Mouse (Mus musculus) limb, embryonic 10.5 days (tissue): ENCODE data around the gene Tbx1. TPM values are rescaled to one million over a fixed set of nuclear protein-coding genes. Genes with fewer than 3 reads are reported as not detected.

ENCODE experiments used
- DNase-seq: peaks from one replicate; pipeline ENCODE4 v3.0.0-alpha.2; 2017; ENCODE audit warnings: low spot score
- H3K27ac ChIP-seq: fragments of 300-500 bp; sonication (generic); 2 replicates; pipeline ENCODE4 v1.5.1; 2016; ENCODE audit warnings: mild to moderate bottlenecking
- H3K27me3 ChIP-seq: fragments of 300-500 bp; sonication (generic); 2 replicates; pipeline ENCODE4 v1.6.1; 2016; ENCODE audit warnings: low read depth, mild to moderate bottlenecking; ENCODE audit not compliant: poor library complexity, severe bottlenecking
- H3K36me3 ChIP-seq: fragments of 300-500 bp; sonication (generic); 2 replicates; pipeline ENCODE4 v1.6.1; 2016; ENCODE audit warnings: mild to moderate bottlenecking, moderate library complexity
- H3K4me1 ChIP-seq: fragments of 300-500 bp; sonication (generic); 2 replicates; pipeline ENCODE4 v1.6.1; 2016
- H3K4me3 ChIP-seq: fragments of 300-500 bp; sonication (generic); 2 replicates; pipeline ENCODE4 v1.5.1; 2016; ENCODE audit warnings: mild to moderate bottlenecking, moderate library complexity
- H3K9me3 ChIP-seq: fragments of 300-500 bp; sonication (generic); replicated peaks from 2 replicates; pipeline ENCODE4 v1.6.1; 2016; ENCODE audit warnings: mild to moderate bottlenecking
- WGBS: fragments of 180-500 bp; shearing (Covaris S2); methylation state at CpG from one replicate; pipeline ENCODE4 v1.1.7; 2016; 5-methylcytosine and 5-hydroxymethylcytosine counted together
- polyA plus RNA-seq: library from polyadenylated mRNA; unstranded; fragments of >200 nt; fragmentation: Nextera tagmentation; extraction: Ambion mirVana; gene quantifications from 2 replicates; pipeline ENCODE4 v1.2.1, GENCODE M21; 2016

The Tbx1 gene
- polyA plus RNA-seq, 1 experiment from 2014 or later, result 1.7 TPM

- peaks cover 29% of the 10 kb centered on the region for H3K36me3 ChIP-seq
- no peak for DNase-seq
- peaks cover 42% of the 10 kb centered on the region for H3K4me1 ChIP-seq
- H3K9me3 ChIP-seq, result no peaks in the 10 kb centered on the region
- 16% methylated on average over 6 of the region's 6 CpGs for WGBS
- no peak overlapping the region for H3K27ac ChIP-seq
- peaks cover 100% of the 10 kb centered on the region for H3K27me3 ChIP-seq
- peak overlapping the region; percentile 54 for H3K4me3 ChIP-seq
Measured at GRCm38 (mm10) chr16:18620201-18620600, 29.7 kb upstream of the Tbx1 start.

DNA sequence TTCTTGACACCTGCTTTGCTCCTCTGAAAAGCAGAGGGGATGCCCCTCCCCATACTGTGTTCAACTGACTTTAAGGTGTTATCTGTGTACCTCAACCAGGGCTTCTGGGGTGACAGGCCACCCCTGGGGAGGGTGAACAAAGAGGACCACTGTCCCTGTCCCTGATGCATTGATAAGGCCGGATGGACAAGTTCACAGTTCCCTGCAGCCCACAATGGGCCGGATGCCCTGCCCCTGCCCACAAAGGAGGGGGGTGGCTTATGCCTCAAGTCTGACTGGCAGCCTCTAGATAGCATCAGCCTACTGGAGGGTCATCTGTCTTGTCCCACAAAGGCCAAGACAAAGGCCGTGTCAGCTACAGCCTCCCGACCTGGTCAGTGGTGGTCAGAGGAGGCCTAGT lies 28.6 kb upstream of the Tbx1 start:
- H3K4me3 ChIP-seq, result no peak overlapping the region
- H3K27me3 ChIP-seq, result peaks cover 100% of the 10 kb centered on the region
- no peak overlapping the region for H3K27ac ChIP-seq
- peaks cover 19% of the 10 kb centered on the region for H3K36me3 ChIP-seq
- peaks cover 44% of the 10 kb centered on the region for H3K4me1 ChIP-seq
- no peaks in the 10 kb centered on the region for H3K9me3 ChIP-seq
- DNase-seq, result no peak
- WGBS, result 44% methylated on average over 4 of the region's 4 CpGs

DNA sequence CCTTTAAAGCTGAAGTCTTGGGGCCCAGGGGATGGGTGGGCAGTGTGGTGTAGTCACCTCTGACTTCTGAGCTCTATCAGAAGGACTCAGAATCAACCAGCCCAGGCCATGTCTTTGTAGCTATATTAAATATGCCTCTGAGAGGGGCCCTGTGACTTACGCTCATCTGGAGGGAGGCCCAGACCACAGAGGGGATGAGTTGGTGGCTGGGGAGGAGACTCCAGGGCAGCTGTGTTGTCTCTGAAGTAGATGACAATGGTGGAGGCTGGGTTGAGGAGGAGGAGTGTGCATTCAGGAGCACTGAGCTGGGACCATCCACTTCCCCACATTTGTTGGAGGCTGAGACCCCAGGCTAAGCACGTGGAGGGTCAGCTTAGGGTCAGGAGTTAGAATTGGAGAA lies 27.8 kb upstream of the Tbx1 start:
- Histone ChIP-seq H3K27me3 (peaks cover 98% of the 10 kb centered on the region), H3K27ac (no peak overlapping the region), H3K4me3 (no peak overlapping the region), H3K36me3 (peaks cover 11% of the 10 kb centered on the region), H3K4me1 (peaks cover 52% of the 10 kb centered on the region), H3K9me3 (no peaks in the 10 kb centered on the region)
- DNase-seq, result no peak
- 68% methylated on average over 2 of the region's 2 CpGs for WGBS

- WGBS, result 2% methylated on average over 27 of the region's 27 CpGs
- Histone ChIP-seq H3K27ac (no peak overlapping the region), H3K4me3 (peak overlapping the region; percentile 29), H3K9me3 (no peaks in the 10 kb centered on the region), H3K27me3 (peaks cover 94% of the 10 kb centered on the region), H3K36me3 (peaks cover 3% of the 10 kb centered on the region), H3K4me1 (peaks cover 60% of the 10 kb centered on the region)
- peak; percentile 95 for DNase-seq
Measured at GRCm38 (mm10) chr16:18617370-18618065, 27.0 kb upstream of the Tbx1 start.

DNA sequence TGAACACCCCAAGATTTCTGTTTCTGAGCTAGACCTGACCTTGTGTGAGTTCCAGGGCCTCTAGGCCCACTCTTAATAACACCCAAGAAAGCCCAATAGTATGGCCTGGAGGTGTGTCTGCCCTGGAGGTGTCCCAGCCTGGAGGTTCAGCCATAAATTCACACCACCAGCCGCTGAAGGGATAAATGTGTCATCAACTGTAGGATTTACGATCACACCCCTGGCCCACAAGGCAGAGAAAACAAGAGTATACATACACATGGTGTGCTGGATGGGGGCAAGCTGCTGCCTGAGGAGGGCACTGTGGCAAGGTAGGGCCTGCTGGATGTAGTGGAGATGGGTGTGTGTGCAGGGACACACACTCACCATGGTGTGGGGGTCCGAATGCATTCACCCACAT lies 22.8 kb upstream of the Tbx1 start:
- no peak overlapping the region for H3K4me3 ChIP-seq
- no peaks in the 10 kb centered on the region for H3K36me3 ChIP-seq
- H3K27me3 ChIP-seq, result peaks cover 94% of the 10 kb centered on the region
- peaks cover 66% of the 10 kb centered on the region for H3K4me1 ChIP-seq
- WGBS, result 47% methylated on average over 3 of the region's 3 CpGs
- no peaks in the 10 kb centered on the region for H3K9me3 ChIP-seq
- DNase-seq, result peak; percentile 68
- H3K27ac ChIP-seq, result peak overlapping the region; percentile 27; the same call in 1 of the 2 replicates

GRCm38 (mm10) chr16:18611752-18612151 lies 21.3 kb upstream of the Tbx1 start:
- peak; percentile 65 for DNase-seq
- H3K9me3 ChIP-seq, result no peaks in the 10 kb centered on the region
- H3K4me3 ChIP-seq, result no peak overlapping the region
- H3K36me3 ChIP-seq, result no peaks in the 10 kb centered on the region
- H3K27ac ChIP-seq, result no peak overlapping the region
- WGBS, result 9% methylated on average over 13 of the region's 13 CpGs
- H3K4me1 ChIP-seq, result peaks cover 64% of the 10 kb centered on the region
- H3K27me3 ChIP-seq, result peaks cover 94% of the 10 kb centered on the region

- Histone ChIP-seq H3K27me3 (peaks cover 94% of the 10 kb centered on the region), H3K36me3 (no peaks in the 10 kb centered on the region), H3K4me3 (no peak overlapping the region), H3K27ac (no peak overlapping the region), H3K9me3 (no peaks in the 10 kb centered on the region), H3K4me1 (peaks cover 58% of the 10 kb centered on the region)
- DNase-seq, result no peak
- 68% methylated on average over 2 of the region's 2 CpGs for WGBS
Measured at GRCm38 (mm10) chr16:18609099-18609498, 18.6 kb upstream of the Tbx1 start.

DNA sequence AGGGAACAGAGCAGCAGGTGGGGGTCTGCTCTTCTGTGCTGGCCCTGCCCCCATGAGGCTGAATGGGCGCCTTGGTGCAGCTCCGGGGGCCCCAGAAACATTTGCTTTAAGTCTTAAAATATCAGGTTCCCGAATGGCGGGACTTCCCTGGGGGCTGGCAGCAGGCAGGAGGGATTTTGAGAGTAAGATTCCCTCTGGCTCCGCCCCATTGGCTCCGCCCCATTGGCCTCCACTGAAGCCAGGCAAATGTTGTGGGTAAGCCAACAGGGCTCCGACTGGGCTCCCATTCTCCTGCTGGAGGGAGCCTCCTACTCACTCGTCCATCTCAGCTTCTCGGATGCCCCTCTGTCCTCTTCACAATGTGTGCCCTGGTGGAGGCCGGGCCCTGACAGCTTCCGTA lies 17.8 kb upstream of the Tbx1 start:
- no peak for DNase-seq
- Histone ChIP-seq H3K9me3 (no peaks in the 10 kb centered on the region), H3K4me3 (peak overlapping the region; percentile 9), H3K36me3 (no peaks in the 10 kb centered on the region), H3K27me3 (peaks cover 95% of the 10 kb centered on the region), H3K4me1 (peaks cover 55% of the 10 kb centered on the region), H3K27ac (no peak overlapping the region)
- WGBS, result 4% methylated on average over 11 of the region's 11 CpGs

DNA sequence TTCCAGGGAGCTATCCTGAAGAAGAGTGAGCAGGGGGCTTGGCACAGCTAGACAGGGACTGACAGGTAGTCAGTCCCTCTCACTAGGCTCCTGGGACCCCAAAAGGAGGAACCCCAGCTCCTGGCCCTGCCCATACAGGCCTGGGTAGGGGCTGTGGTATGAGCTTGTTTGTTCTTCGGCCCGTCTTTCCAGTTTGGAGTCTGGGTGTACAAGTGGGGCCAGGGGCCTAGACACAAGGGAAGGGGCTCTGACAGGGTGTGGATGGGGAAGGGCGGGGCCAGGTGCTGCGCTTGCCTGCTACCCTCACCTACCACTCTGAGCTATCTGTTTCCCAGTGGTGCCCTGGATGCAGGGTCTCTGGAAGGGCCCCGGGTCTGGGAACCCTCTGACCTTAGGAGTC lies 15.2 kb upstream of the Tbx1 start:
- no peaks in the 10 kb centered on the region for H3K36me3 ChIP-seq
- DNase-seq, result no peak
- H3K9me3 ChIP-seq, result no peaks in the 10 kb centered on the region
- H3K27ac ChIP-seq, result peak overlapping the region; percentile 1; the same call in 1 of the 2 replicates
- H3K4me1 ChIP-seq, result peaks cover 46% of the 10 kb centered on the region
- 65% methylated on average over 5 of the region's 5 CpGs for WGBS
- H3K27me3 ChIP-seq, result peaks cover 79% of the 10 kb centered on the region
- H3K4me3 ChIP-seq, result no peak overlapping the region

DNA sequence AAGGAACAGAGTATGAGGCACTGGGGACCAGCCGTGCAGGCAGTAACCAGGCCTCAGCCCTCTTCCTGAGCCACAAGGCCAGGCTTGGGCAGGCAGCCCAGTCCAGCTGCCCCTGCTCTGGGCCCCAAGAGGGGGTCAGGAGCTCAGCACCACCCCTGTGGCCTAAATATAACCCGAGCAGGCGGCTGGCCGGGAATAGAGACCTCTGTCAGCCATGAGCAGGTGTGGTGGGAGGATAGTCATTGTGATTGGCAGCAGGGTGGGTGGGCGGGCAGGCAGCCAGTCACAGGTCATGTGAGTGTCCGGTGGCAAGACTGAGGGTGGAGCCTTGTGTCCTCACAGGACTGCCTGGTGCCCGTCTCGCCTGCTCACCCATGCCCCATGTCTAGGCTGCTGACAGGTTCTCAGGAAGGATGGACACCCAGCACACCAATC lies 13.8 kb upstream of the Tbx1 start:
- no peak overlapping the region for H3K4me3 ChIP-seq
- 69% methylated on average over 8 of the region's 8 CpGs for WGBS
- DNase-seq, result no peak
- peaks cover 79% of the 10 kb centered on the region for H3K27me3 ChIP-seq
- peak overlapping the region; percentile 58; the same call in 1 of the 2 replicates for H3K27ac ChIP-seq
- H3K4me1 ChIP-seq, result peaks cover 42% of the 10 kb centered on the region
- H3K9me3 ChIP-seq, result no peaks in the 10 kb centered on the region
- H3K36me3 ChIP-seq, result no peaks in the 10 kb centered on the region

- DNase-seq, result no peak
- H3K36me3 ChIP-seq, result no peaks in the 10 kb centered on the region
- WGBS, result 61% methylated on average over 7 of the region's 7 CpGs
Measured at GRCm38 (mm10) chr16:18601447-18601846, 11.0 kb upstream of the Tbx1 start.

DNA sequence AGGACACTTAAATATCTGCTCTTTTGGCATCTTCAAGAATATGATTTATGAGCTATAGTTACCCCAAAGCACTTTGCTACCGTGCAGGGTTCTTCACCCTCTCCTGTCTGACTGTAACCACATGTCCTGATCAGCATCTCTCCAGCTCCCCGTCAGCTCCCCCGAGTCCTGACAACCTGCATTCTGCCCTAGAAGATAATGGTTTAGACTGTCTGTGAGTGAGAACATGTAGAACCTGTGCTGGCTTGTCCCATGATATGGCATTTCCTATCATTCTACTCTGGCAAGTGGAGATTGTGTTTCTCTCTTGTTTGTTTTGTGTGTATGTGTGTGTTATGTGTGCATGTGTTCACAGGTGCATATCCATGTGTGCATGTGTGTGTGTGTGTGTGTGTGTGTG lies 7.5 kb upstream of the Tbx1 start:
- no peak for DNase-seq
- H3K4me1 ChIP-seq, result peaks cover 26% of the 10 kb centered on the region
- no peaks in the 10 kb centered on the region for H3K9me3 ChIP-seq
- no peaks in the 10 kb centered on the region for H3K36me3 ChIP-seq
- no peak overlapping the region for H3K4me3 ChIP-seq
- peaks cover 76% of the 10 kb centered on the region for H3K27me3 ChIP-seq
- no peak overlapping the region for H3K27ac ChIP-seq
- 75% methylated on average over 3 of the region's 3 CpGs for WGBS

More at GRCm38 (mm10) chr16:18601447-18601846, 11.0 kb upstream of the Tbx1 start:
- Histone ChIP-seq H3K4me3 (no peak overlapping the region), H3K9me3 (no peaks in the 10 kb centered on the region), H3K27me3 (peaks cover 73% of the 10 kb centered on the region), H3K27ac (no peak overlapping the region; the same call in 1 of the 2 replicates), H3K4me1 (peaks cover 29% of the 10 kb centered on the region)

DNA sequence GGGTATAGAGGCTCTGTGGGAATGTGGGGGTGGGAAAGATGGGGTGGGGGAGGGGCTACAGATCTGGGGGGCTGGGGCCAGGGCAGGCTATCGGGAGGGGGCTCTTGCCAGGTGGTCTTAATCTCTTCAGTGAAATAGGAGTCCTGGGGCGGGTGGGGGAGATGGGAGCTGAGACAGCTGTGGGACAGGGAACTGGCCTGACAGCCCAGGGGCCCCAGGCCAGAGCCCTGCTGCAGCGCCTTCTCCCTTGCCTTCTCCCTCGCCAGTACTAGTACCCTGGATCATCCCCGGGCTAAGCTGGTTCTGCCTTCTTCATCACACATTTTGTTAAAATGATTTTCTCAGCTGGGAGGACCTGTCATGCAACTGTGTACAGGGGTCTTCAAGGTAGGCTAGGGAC lies 5.8 kb upstream of the Tbx1 start:
- no peak for DNase-seq
- WGBS, result 40% methylated on average over 5 of the region's 5 CpGs
- Histone ChIP-seq H3K36me3 (no peaks in the 10 kb centered on the region), H3K4me3 (no peak overlapping the region), H3K9me3 (no peaks in the 10 kb centered on the region), H3K27ac (0 out of 2 replicates have a peak overlapping the region, but pooled peaks have one; percentile 9), H3K27me3 (peaks cover 86% of the 10 kb centered on the region), H3K4me1 (peaks cover 20% of the 10 kb centered on the region)
